Mouse (Mus musculus) layer of hippocampus, postnatal 36 days (tissue): Measurements from ENCODE around the gene Ctc1. TPM values are rescaled to one million over a fixed set of nuclear protein-coding genes. Genes with fewer than 3 reads are reported as not detected.

ENCODE experiments used
- DNase-seq, 2 experiments: peaks; one replicate each; pipeline ENCODE4 v3.0.0; 2022
- microRNA-seq, 2 experiments: library from miRNA; unstranded; fragments of <30 nt; microRNA quantifications; one replicate each; pipeline ENCODE4 v1.2.0; 2021
- total RNA-seq, 2 experiments: library from RNA; stranded (reverse); gene quantifications; 2 replicates each; pipeline ENCODE4 v1.2.3; 2021

The Ctc1 gene
- total RNA-seq, 2 experiments from 2014 or later: 31.8 to 32.3 TPM

DNA sequence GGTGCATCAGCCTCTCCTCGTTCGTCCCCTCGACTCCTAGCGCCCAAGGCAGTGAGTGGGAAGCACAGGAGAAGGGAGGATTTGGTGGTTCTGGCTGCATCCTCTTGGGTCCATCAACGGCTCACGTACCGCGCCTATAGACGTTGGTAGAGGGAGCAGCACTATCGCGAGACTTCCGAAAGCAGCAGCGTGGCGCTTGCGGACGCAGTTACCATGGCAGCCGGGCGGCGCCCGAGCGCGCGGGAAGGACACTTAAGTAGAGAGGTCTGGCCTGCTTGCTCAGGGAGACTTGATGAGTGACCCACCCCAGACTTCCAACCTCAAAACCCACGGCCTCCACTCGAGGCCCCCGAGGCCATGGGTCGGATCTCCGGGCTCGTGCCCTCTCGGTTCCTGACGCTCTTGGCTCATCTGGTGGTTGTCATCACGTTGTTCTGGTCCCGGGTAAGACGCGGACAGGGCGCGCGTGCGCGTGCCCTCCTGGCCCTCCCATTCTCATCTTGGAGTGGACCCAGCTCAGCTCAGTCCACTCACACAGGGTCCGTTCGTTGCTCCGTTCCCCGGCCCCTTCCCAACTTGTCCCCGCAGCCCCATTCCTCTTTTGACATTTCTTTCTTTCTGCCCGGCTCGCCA, 55.0 kb downstream of the Ctc1 start, which contains the start of gene Tmem107:
Tmem107 (plus strand) TSS at position 217 of the 633 bp plus-strand sequence.
- peak; percentile 92 to 94 for DNase-seq

DNA sequence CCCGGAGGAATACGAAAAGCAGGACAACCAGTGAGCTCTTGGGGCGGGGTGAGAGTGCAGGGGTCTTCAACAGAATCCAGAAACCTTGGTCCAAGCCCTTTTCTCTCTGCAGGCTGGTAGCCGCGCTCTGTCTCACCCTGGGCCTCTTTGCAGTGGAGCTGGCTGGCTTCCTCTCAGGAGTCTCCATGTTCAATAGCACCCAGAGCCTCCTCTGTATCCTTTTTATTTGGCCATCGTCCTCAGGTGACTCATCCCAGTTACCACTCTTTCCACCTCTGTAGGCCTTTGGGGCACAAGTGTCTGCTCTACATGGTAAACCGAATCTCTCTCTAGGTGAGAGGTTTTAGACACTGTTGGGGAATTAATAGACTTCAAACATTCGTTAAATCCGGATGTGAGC, 55.6 kb downstream of the Ctc1 start:
- DNase-seq: no peak

DNA sequence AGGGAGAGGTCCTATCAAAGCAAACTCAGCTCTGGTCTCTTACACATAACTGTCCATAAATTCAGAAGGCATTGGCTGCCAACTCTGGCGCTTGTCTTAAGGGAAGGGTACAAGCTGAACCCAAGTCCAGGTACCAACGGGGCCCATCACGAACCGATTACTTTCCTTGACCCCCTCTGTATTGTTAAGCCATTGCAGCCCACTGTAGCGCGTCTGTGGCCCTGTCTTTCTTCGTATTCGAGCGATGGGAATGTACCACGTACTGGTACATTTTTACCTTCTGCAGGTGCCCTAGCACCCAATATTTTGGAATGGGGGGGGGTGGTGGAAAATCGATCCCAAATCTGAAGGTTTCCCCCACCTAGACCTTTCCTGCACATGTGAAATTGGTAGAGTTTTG, 56.5 kb downstream of the Ctc1 start:
- no peak for DNase-seq

DNA sequence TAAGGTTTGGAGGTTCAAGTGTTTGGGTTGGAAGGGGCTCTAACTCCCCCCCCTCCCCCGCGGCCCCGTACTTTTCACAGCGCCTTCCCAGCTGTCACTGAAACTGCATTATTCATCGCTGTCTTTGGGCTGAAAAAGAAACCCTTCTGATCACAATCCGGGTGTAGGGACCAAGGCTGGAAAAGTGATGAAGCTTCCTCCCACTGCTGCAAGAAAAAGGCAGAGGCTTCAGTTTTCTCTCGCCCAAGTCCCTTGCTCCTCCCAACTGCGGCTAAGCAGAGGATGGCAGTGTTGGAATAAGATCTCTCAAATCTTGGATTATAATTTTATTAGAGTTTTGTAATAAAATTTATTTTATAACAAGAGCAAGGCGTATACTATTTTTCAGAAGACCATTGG, 57.0 kb downstream of the Ctc1 start:
- no peak for DNase-seq

GRCm38 (mm10) chr11:69073065-69073888, 57.6 kb downstream of the Ctc1 start:
- peak; percentile 69 to 79 for DNase-seq

GRCm38 (mm10) chr11:69073951-69074775, 58.5 kb downstream of the Ctc1 start:
- no peak for DNase-seq

DNA sequence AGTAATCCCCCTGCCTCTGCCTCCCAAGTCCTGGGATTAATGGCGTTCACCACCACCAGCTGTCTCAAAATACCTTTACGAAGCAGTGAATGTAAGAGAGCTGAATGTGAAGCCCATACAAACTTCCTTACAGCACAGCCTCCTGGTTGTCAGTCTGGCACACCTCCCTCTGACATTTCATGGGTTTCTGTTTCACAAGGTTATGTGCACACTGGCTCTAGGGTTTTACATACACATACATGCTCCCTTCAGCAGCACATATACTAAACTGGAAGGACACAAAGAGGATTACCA, 59.0 kb downstream of the Ctc1 start:
- no peak for DNase-seq

DNA sequence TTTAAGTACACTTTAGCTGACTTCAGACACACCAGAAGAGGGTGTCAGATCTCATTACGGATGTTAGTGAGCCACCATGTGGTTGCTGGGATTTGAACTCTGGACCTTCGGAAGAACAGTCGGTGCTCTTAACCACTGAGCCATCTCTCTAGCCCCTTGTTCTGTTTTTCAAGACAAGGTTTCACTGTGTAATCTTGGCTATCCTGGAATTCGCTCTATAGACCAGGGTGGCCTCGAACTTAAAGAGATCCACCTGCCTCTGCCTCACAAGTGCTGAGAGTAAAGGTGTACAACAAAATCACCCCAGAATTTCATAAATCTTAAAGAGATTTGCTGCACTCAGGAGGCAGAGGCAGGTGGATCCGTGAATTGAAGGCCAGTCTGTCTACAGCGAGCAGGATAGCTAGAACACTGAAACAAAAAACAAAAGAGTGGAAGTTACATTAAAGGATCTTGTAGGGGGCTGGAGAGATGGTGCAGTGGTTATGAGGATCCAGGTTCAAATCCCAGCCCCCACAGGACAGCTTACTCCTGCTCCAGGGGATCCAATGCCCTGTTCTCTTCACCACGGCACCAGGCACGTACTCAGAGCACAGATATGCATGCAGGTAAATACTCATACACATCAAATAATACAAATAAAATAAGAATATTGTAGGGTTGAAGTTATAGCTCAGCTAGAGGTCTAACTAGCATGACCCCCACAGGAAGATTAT, 60.2 kb downstream of the Ctc1 start:
- no peak for DNase-seq

- DNase-seq: no peak
Observed at GRCm38 (mm10) chr11:69076572-69076971, 60.9 kb downstream of the Ctc1 start.

DNA sequence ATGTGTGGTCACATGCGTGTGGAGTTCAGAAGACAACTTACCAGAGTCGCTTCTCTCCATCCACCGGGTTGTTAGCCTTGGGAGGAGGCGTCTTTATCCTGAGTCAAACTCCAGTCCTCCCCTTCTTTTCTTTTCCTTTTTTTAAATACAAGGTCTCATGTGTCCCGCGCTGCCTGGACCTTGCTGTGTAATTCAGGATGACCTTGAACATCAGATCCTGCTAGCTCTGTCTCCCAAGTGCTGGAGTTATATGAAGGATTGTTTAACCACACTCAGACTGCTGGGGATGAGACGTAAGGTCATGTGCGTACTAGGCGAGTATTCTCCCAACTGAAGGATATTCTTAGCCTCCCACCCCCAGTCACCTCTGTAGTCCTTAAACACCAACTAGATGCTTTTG, 61.6 kb downstream of the Ctc1 start:
- DNase-seq: no peak

DNA sequence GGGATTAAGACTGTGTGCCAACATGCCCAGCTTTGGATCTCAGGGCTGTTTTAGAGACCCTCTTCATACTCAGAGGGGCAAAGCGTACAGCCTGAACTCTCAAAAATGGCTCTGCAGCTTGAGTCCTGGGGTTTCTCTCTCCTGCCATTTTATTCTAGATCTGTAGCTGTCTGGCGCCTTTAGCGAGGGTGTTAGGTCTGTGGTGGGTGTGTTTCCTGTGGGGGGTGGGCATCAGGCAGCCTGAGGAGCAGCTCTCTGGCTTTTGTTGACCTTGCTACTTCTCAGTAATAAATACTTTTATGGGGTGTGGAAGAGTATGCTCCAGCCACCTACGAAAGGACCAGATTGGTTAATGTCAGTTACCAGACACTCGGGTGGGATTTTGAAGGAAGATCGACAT, 62.3 kb downstream of the Ctc1 start:
- no peak for DNase-seq

DNA sequence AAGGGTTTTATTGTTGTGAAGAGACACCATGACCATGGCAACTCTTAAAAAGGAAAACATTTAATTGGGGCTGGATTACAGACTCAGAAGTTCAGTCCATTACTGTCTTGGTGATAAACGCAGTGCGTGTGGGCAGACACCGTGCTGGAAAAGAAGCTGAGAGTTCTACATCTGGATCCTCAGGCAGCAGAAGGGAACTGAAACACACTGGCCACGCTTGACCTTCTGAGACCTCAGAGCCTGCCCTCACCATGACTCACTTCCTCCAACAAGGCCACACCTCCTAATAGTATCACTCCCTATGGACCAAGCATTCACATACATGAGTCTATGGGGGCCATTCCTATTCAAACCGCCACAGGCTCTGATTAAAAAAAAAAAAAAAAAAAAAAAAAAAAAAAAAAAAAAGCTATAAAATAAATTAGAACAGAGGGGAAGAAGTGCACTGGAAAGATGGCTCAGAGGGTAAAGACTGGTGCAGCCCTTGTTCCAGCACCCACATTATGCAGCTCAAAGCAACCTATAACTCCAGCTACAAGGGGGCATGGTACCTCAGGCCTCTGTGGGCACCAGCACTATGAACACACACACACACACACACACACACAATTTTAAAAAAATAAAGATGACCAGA, 63.2 kb downstream of the Ctc1 start:
- DNase-seq: no peak

GRCm38 (mm10) chr11:69080102-69080854, 64.6 kb downstream of the Ctc1 start:
- DNase-seq: no peak

DNA sequence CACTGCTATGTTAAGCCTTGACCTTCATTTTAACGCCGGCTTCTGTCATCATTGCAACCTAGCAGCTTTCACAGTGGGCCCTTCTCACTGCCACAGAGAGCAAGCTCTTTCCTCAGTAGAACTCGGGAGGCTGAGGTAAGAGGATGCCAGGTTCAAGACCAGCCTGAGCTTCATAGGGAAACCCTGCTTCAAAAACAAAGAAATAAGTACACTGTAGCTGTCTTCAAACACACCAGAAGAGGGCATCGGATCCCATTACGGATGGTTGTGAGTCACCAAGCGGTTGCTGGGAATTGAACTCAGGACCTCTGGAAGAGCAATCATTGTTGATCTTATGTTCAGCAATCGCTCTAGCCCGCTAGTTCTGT, 65.1 kb downstream of the Ctc1 start:
- no peak for DNase-seq

- DNase-seq: no peak
Observed at GRCm38 (mm10) chr11:69081613-69082012, 65.9 kb downstream of the Ctc1 start.

- no peak for DNase-seq
Observed at GRCm38 (mm10) chr11:69085608-69086007, 69.9 kb downstream of the Ctc1 start.

Small RNA genes within 50 kb of the gene (microRNA-seq; reads per million reads assigned to microRNA genes)
- gene Mir3062: 0.60 to 0.63 reads per million in 2 experiments

Other genes with a start within 250 kb of the Ctc1 start
- 10 to 100 TPM; 90.5 to 93.2 TPM for gene Ndel1, start 144.1 kb upstream of the Ctc1 start, total RNA-seq
- gene Rnf222, start 127.4 kb upstream of the Ctc1 start, total RNA-seq: not detected
- 100 to 1,000 TPM; 738 to 741 TPM for gene Rpl26, start 114.3 kb upstream of the Ctc1 start, total RNA-seq
- not detected for gene Odf4, start 88.8 kb upstream of the Ctc1 start, total RNA-seq
- 10 to 100 TPM in 1 of 2 experiments, 1 to 10 TPM in 1; 7.4 to 10.5 TPM for gene Arhgef15, start 58.4 kb upstream of the Ctc1 start, total RNA-seq
- 1 to 10 TPM; 5.3 to 5.6 TPM for gene Slc25a35, start 47.8 kb upstream of the Ctc1 start, total RNA-seq
- gene Rangrf, start 40.7 kb upstream of the Ctc1 start, total RNA-seq: 10 to 100 TPM; 17.6 to 19.7 TPM
- 10 to 100 TPM; 22.8 to 28.9 TPM for gene Pfas, start 7.5 kb upstream of the Ctc1 start, total RNA-seq
- gene Aurkb, start 29.7 kb downstream of the Ctc1 start, total RNA-seq: 1 to 10 TPM; 1.0 to 1.1 TPM
- gene Borcs6, start 43.8 kb downstream of the Ctc1 start, total RNA-seq: 10 to 100 TPM; 27.8 to 30.4 TPM
- 10 to 100 TPM; 20.8 to 24.0 TPM for gene Tmem107, start 54.9 kb downstream of the Ctc1 start, total RNA-seq
- 100 to 1,000 TPM; 962 to 984 TPM for gene Vamp2, start 72.6 kb downstream of the Ctc1 start, total RNA-seq
- gene Per1, start 79.3 kb downstream of the Ctc1 start, total RNA-seq: 10 to 100 TPM; 78.2 to 92.8 TPM
- gene Hes7, start 104.5 kb downstream of the Ctc1 start, total RNA-seq: 1 to 10 TPM in 1 of 2 experiments, under 1 TPM in 1; 0.68 to 1.1 TPM
- 1 to 10 TPM in 1 of 2 experiments, under 1 TPM in 1; 0.96 to 1.2 TPM for gene 9130213A22Rik, start 106.7 kb downstream of the Ctc1 start, total RNA-seq
- 1 to 10 TPM; 6.6 to 6.9 TPM for gene Aloxe3, start 110.0 kb downstream of the Ctc1 start, total RNA-seq
- gene Alox12b, start 141.1 kb downstream of the Ctc1 start, total RNA-seq: 1 to 10 TPM; 5.8 to 7.4 TPM
- gene Alox8, start 181.9 kb downstream of the Ctc1 start, total RNA-seq: 1 to 10 TPM; 5.8 to 7.2 TPM
- 1 to 10 TPM; 1.9 TPM for gene Gucy2e, start 221.1 kb downstream of the Ctc1 start, total RNA-seq